Mouse (Mus musculus): ENCODE data around the gene Mcrip2. TPM values are rescaled to one million over a fixed set of nuclear protein-coding genes. Genes with fewer than 3 reads are reported as not detected.
A peak's percentile ranks its signal among the peaks of the same experiment; 100 is the strongest.

The Mcrip2 gene
- polyA plus RNA-seq, 1 experiment from 2014 or later: 62.1 TPM

DNA sequence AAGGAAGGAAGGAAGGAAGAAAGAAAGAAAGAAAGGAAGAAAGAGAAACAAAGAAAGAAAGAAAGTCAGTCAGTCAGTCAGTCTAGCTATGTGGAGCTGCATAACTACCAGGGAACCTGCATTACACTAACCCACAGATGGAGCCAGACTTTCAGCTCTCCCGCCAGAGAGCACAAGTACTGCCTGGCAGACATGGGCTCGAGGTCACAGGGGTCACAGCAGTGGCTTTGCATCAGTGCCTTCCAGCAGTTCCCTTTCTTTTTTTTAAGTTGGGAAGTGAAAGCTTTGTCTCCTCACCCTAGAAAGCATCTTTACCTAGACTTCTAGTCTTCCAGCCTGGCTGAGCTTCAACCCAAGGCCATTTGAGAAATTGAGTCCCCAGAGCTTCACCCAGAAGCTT is 26.9 kb upstream of the Mcrip2 start:
- Histone ChIP-seq H3K9me3 (replicated peaks) (no peaks in the 10 kb centered on the region), H3K4me2 (no peak overlapping the region), H3K36me3 (peaks cover 6% of the 10 kb centered on the region), H3K9ac (no peak overlapping the region), H3K27ac (no peak overlapping the region; the same call in 1 of the 2 replicates), H3K4me3 (replicated peaks) (no peak overlapping the region), H3K27me3 (no peaks in the 10 kb centered on the region), H3K4me1 (replicated peaks) (peaks cover 16% of the 10 kb centered on the region)
- DNase-seq: no peak
- ATAC-seq (ENCODE audit: low read depth): no peak
- WGBS (ENCODE audit: insufficient replicate concordance): 64% methylated on average over 2 of the region's 2 CpGs

DNA sequence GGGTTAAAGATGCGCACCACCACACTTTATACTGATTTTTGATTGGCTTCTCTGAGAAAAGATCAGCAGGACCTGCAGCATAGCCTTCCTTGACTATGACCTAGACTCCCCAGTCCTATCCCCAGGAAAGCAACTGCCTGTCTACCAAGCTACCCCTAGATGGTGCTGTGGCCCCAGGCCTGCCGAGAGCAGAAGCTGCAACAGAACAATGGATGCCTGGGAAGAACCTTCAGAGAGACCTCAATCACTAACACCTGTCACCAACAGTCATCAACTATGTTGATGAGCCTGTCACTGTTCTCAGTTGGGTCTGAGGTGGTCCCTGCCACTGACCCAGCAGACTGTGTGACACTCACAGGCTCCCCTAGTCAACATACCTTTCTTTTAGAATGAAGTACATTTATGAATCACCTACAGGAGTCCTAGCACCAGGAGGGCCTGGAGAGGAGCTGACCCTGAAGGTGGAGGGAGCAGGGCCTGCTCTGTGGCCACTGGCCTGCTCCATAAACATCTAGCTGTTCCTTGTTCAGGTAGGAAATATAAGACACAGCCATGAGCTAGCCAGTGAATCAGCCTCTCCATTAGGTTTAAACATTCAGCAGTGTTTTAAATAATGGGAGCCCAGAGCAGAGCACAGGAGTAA is 25.5 kb upstream of the Mcrip2 start:
- H3K4me3 ChIP-seq (replicated peaks): no peak overlapping the region
- WGBS (ENCODE audit: insufficient replicate concordance): 34% methylated on average over 2 of the region's 2 CpGs
- no peak overlapping the region for H3K9ac ChIP-seq
- H3K27ac ChIP-seq: no peak overlapping the region
- DNase-seq: peak; percentile 54
- no peaks in the 10 kb centered on the region for H3K9me3 ChIP-seq (replicated peaks)
- peak; percentile 75 for ATAC-seq (ENCODE audit: low read depth)
- peaks cover 16% of the 10 kb centered on the region for H3K4me1 ChIP-seq (replicated peaks)
- H3K27me3 ChIP-seq: no peaks in the 10 kb centered on the region
- H3K4me2 ChIP-seq: no peak overlapping the region
- H3K36me3 ChIP-seq: peaks cover 7% of the 10 kb centered on the region; the same call in 1 of the 2 replicates

DNA sequence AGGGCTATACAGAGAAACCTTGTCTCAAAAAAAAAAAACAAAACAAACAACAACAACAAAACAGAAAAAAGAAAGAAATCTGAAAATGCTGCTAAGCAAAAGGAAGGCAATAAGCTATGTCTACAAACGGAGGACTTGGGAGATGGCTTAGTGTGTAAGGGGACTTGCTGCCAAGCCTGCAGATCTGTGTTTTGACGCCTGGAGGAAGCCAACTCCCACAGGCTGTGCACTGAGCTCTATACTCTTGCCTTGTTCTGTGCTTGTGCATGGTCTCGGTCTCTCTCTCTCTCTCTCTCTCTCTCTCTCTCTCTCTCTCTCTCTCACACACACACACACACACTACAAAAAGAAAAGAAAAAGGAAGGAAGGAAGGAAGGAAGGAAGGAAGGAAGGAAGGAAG is 20.3 kb upstream of the Mcrip2 start:
- Histone ChIP-seq H3K4me2 (no peak overlapping the region), H3K9ac (no peak overlapping the region), H3K27me3 (no peaks in the 10 kb centered on the region), H3K27ac (no peak overlapping the region), H3K4me1 (replicated peaks) (peaks cover 12% of the 10 kb centered on the region; the same call in 1 of the 2 replicates), H3K9me3 (replicated peaks) (no peaks in the 10 kb centered on the region), H3K36me3 (peaks cover 21% of the 10 kb centered on the region), H3K4me3 (replicated peaks) (no peak overlapping the region)
- no peak for DNase-seq
- WGBS (ENCODE audit: insufficient replicate concordance): 78% methylated on average over 3 of the region's 3 CpGs
- no peak for ATAC-seq (ENCODE audit: low read depth)

DNA sequence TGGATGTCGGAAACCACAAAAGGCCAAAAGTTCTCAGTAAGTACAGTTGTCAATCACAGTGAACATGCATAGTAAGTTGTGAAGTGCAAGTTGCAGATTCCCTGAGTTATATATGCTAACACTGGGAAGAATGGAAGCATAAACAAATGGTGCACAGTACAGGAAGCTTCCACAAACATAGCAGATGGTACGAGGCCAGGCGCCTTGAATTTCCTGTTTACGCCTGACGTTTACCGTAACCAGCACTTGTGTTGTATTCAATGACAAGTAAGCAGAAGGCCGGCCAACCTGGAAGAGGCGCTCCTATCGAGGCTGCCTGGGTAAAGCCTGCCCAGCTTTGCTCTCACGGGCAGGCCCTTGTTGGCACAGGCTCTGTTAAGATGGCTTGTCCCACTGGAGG is 18.9 kb upstream of the Mcrip2 start:
- Histone ChIP-seq H3K27ac (no peak overlapping the region), H3K36me3 (peaks cover 32% of the 10 kb centered on the region), H3K4me1 (replicated peaks) (peaks cover 18% of the 10 kb centered on the region), H3K9me3 (replicated peaks) (no peaks in the 10 kb centered on the region), H3K4me3 (replicated peaks) (no peak overlapping the region), H3K9ac (no peak overlapping the region), H3K27me3 (no peaks in the 10 kb centered on the region), H3K4me2 (no peak overlapping the region)
- WGBS (ENCODE audit: insufficient replicate concordance): 70% methylated on average over 10 of the region's 10 CpGs
- ATAC-seq (ENCODE audit: low read depth) (no peak), DNase-seq (no peak)

DNA sequence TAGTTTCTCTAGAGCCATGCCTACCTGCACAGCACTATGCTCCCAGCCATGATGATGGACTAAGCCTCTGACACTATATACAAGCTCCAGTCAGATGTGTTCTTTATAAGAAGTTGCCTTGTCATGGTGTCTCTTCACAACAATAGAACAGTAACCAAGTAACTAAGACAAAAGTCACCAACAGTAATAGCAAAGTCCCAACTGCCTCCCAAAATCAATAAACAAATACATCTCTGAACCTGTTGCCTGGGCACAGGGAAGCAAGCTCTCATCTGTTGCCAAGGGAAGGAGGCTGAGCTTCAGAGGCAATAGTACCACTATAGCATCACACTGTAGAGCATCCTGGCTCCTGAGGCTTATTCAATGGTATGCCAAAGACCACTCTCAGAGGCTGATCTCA is 18.2 kb upstream of the Mcrip2 start:
- H3K4me3 ChIP-seq (replicated peaks): no peak overlapping the region
- no peak for ATAC-seq (ENCODE audit: low read depth)
- H3K36me3 ChIP-seq: peaks cover 32% of the 10 kb centered on the region
- H3K27me3 ChIP-seq: no peaks in the 10 kb centered on the region
- H3K9me3 ChIP-seq (replicated peaks): no peaks in the 10 kb centered on the region
- no peak for DNase-seq
- no peak overlapping the region for H3K27ac ChIP-seq
- H3K9ac ChIP-seq: no peak overlapping the region
- no peak overlapping the region for H3K4me2 ChIP-seq
- H3K4me1 ChIP-seq (replicated peaks): peaks cover 24% of the 10 kb centered on the region

DNA sequence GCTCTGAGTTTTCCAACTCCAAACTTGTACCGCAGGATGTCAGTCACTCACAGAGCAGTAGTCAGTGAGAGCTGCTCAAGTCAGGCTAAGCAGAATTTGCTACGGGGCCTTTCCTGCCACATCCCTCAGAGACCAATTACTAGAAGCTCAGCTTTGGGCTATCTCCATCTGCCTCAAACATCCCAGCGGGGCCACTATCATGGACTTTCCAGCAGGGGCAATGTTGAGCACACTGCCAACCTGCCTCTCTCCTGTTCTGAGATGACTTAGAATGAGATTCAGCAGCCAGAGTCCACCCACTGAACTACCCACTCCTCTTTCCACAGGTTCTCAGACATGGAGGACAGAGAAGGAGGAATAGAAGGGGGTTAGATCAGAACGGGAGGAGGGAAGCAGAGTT is 17.1 kb upstream of the Mcrip2 start:
- H3K27me3 ChIP-seq: no peaks in the 10 kb centered on the region
- no peak overlapping the region for H3K27ac ChIP-seq
- no peak overlapping the region for H3K9ac ChIP-seq
- 50% methylated on average over 4 of the region's 4 CpGs for WGBS (ENCODE audit: insufficient replicate concordance)
- no peak overlapping the region for H3K4me3 ChIP-seq (replicated peaks)
- H3K4me1 ChIP-seq (replicated peaks): peaks cover 36% of the 10 kb centered on the region
- peaks cover 32% of the 10 kb centered on the region for H3K36me3 ChIP-seq
- no peak overlapping the region for H3K4me2 ChIP-seq
- no peak for DNase-seq
- ATAC-seq (ENCODE audit: low read depth): no peak
- no peaks in the 10 kb centered on the region for H3K9me3 ChIP-seq (replicated peaks)

DNA sequence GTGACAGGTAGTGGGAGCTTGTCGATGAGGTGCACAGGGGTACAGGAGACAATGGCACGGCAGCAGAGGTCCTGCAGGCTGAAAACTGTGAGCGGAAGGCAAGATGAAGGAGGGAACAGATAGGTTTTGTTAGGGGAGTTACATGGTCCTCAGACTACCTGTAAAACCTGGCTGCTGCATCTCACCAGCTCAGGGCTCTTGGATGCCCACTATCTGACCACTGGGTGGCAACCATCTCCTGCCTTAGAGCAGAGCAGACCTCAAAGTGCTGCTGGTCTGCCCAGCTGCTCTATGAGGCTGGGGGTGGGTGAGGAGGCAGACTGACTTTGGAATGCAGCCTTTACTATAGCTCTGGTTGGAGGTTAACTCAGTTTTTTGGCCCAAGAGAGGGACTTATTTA is 15.3 kb upstream of the Mcrip2 start:
- Histone ChIP-seq H3K4me2 (no peak overlapping the region), H3K4me3 (replicated peaks) (no peak overlapping the region), H3K27me3 (no peaks in the 10 kb centered on the region), H3K27ac (no peak overlapping the region), H3K9ac (no peak overlapping the region), H3K9me3 (replicated peaks) (no peaks in the 10 kb centered on the region), H3K36me3 (peaks cover 29% of the 10 kb centered on the region), H3K4me1 (replicated peaks) (peaks cover 53% of the 10 kb centered on the region)
- ATAC-seq (ENCODE audit: low read depth) (no peak), DNase-seq (no peak)
- WGBS (ENCODE audit: insufficient replicate concordance): 79% methylated on average over 3 of the region's 3 CpGs

DNA sequence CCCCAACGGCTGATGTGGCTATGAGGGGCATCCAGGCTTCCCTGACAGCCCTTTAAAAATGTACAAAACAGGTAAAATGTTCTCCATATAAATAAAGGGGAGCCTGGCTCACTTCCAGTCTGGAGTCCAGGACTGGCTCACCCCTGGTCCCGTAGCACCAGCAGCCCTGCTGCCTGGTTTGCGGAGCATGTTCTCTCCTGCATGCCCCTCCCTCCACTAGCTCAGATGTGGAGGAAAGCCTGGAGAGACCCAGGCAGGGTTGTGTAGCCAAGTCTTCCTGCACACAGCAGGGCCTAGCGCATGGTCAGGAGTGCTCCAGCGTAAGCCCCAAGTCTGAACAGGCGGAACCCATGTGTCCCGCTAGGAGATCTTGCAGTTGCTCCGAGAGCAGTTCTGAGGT is 14.7 kb upstream of the Mcrip2 start:
- no peak overlapping the region for H3K9ac ChIP-seq
- WGBS (ENCODE audit: insufficient replicate concordance): 90% methylated on average over 8 of the region's 8 CpGs
- no peaks in the 10 kb centered on the region for H3K9me3 ChIP-seq (replicated peaks)
- no peak overlapping the region for H3K4me3 ChIP-seq (replicated peaks)
- no peak for ATAC-seq (ENCODE audit: low read depth)
- H3K27ac ChIP-seq: no peak overlapping the region
- H3K4me2 ChIP-seq: no peak overlapping the region
- no peaks in the 10 kb centered on the region for H3K27me3 ChIP-seq
- H3K36me3 ChIP-seq: peaks cover 35% of the 10 kb centered on the region
- DNase-seq: no peak
- peaks cover 53% of the 10 kb centered on the region for H3K4me1 ChIP-seq (replicated peaks)

DNA sequence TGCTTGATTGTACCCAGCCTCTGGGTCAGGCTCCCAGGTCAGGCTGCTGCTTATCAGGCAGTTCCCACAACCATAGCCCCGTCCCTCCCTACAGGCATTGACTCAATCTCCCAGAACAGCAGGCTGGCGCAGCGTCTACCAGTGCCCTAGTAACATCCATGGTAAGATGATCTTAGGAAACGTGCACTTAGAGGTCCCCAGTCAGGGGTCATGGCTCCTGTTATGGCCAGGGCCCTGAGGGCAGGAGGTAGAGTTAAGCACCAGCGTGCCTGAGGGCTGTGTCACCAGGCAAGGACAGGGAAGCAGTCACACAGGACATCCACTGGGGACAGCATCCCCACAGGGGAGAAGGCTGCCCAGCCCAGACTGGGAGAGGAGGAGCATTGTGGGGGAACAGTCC is 13.7 kb upstream of the Mcrip2 start:
- Histone ChIP-seq H3K9me3 (replicated peaks) (no peaks in the 10 kb centered on the region), H3K4me2 (no peak overlapping the region), H3K4me1 (replicated peaks) (peaks cover 57% of the 10 kb centered on the region), H3K36me3 (peaks cover 40% of the 10 kb centered on the region), H3K27ac (peak overlapping the region; percentile 45), H3K9ac (no peak overlapping the region), H3K27me3 (no peaks in the 10 kb centered on the region), H3K4me3 (replicated peaks) (no peak overlapping the region)
- WGBS (ENCODE audit: insufficient replicate concordance): 27% methylated on average over 5 of the region's 5 CpGs
- DNase-seq (peak; percentile 48), ATAC-seq (ENCODE audit: low read depth) (peak; percentile 54)

DNA sequence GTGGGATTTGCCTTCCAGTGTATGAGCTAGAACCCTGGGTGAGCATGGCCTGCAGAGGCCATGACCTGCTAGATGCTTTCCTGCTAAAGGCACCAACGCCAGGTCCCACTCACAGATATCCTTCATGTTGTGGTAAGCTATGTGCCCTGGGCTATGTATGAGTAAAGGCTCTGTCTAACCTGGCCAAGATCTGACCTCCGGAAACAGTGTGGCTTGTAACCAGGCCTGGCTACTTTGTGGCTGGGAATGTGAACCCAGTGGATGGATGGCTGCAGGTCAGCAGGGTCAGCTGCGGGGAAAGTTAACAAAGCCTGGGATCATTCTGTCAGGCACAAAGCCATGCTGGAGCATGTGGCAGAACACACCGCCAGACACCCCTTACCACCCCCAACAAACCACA is 13.1 kb upstream of the Mcrip2 start:
- ATAC-seq (ENCODE audit: low read depth) (no peak), DNase-seq (no peak)
- Histone ChIP-seq H3K9me3 (replicated peaks) (no peaks in the 10 kb centered on the region), H3K27ac (peak overlapping the region; percentile 45), H3K4me1 (replicated peaks) (peaks cover 59% of the 10 kb centered on the region), H3K27me3 (no peaks in the 10 kb centered on the region), H3K9ac (no peak overlapping the region), H3K4me3 (replicated peaks) (no peak overlapping the region), H3K4me2 (no peak overlapping the region), H3K36me3 (peaks cover 40% of the 10 kb centered on the region)
- 67% methylated on average over 4 of the region's 4 CpGs for WGBS (ENCODE audit: insufficient replicate concordance)

DNA sequence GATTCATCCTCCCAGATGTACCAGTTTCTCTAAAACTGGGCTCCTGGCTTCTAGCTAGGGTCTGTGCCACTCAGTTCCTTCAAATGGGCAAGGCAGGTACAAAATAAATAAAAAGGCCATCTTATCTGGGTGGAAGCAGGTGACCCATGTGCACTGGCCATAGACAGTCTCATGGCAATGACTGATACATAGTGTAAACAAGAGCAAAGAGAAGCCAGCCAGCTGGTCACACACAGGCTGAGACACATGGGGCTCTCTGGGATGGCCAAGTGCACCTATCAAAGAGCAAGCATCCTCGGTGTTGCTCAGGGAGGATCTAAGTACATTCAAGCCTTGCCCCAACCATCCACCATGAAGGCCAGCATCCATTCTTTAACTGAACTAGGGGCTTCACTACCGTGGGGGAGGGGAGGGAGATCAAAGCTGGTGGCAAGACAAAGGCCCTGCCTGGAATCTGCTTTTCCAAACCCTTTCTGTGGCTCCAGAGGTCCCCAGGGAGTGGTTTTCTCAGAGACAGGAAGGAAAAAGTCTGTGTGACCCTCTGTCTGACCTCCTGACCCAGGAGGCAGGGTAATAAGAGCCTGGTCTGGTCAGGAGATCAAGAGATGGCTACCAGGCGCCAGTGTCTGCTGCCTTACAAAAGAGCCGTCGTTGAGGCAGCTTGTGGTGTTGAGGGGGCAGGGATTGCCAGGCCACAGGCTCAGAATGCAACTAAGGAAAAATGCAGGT is 12.5 kb upstream of the Mcrip2 start:
- H3K9me3 ChIP-seq (replicated peaks): no peaks in the 10 kb centered on the region
- no peaks in the 10 kb centered on the region for H3K27me3 ChIP-seq
- no peak overlapping the region for H3K4me2 ChIP-seq
- peaks cover 63% of the 10 kb centered on the region for H3K4me1 ChIP-seq (replicated peaks)
- peak overlapping the region; percentile 45 for H3K27ac ChIP-seq
- no peak for DNase-seq
- no peak overlapping the region for H3K4me3 ChIP-seq (replicated peaks)
- H3K9ac ChIP-seq: no peak overlapping the region; the same call in 1 of the 2 replicates
- no peak for ATAC-seq (ENCODE audit: low read depth)
- peaks cover 40% of the 10 kb centered on the region for H3K36me3 ChIP-seq
- 29% methylated on average over 5 of the region's 5 CpGs for WGBS (ENCODE audit: insufficient replicate concordance)
